Mouse (Mus musculus): Measurements from ENCODE around the gene Sfxn5. TPM values are rescaled to one million over a fixed set of nuclear protein-coding genes. Genes with fewer than 3 reads are reported as not detected.

Gene Sfxn5
- total and polyA plus RNA-seq, 2 experiments from 2014 or later, result 108 to 151 TPM

- TF ChIP-seq CTCF (IDR thresholded peaks at IDR 0.05; ENCODE audit: low read depth), result no peak
- no peak overlapping the region for H3K4me2 ChIP-seq (ENCODE audit: low read depth, low read length)
- no peak overlapping the region for H3K9ac ChIP-seq (replicated peaks; ENCODE audit: low read length)
- WGBS, result 55% methylated on average over 7 of the region's 7 CpGs
- no peak overlapping the region for H3K4me3 ChIP-seq (ENCODE audit: low read length)
- no peak for DNase-seq (ENCODE audit: low spot score)
- no peaks in the 10 kb centered on the region for H3K36me3 ChIP-seq (ENCODE audit: insufficient read depth, low read length)
- ATAC-seq, result no peak
- H3K27me3 ChIP-seq (ENCODE audit: insufficient read depth, low read length), result no peaks in the 10 kb centered on the region
- no peaks in the 10 kb centered on the region for H3K4me1 ChIP-seq (ENCODE audit: insufficient read depth, low read length)
- H3K9me3 ChIP-seq (ENCODE audit: low read length), result no peaks in the 10 kb centered on the region
- no peak overlapping the region for H3K27ac ChIP-seq
Observed at GRCm38 (mm10) chr6:85232836-85233623, 100.2 kb downstream of the Sfxn5 start.

- ATAC-seq (no peak), DNase-seq (ENCODE audit: low spot score) (no peak)
- Histone ChIP-seq H3K9ac (replicated peaks; ENCODE audit: low read length) (no peak overlapping the region), H3K9me3 (ENCODE audit: low read length) (no peaks in the 10 kb centered on the region), H3K27me3 (ENCODE audit: insufficient read depth, low read length) (no peaks in the 10 kb centered on the region), H3K27ac (no peak overlapping the region), H3K36me3 (ENCODE audit: insufficient read depth, low read length) (no peaks in the 10 kb centered on the region), H3K4me1 (ENCODE audit: insufficient read depth, low read length) (no peaks in the 10 kb centered on the region), H3K4me3 (ENCODE audit: low read length) (no peak overlapping the region), H3K4me2 (ENCODE audit: low read depth, low read length) (no peak overlapping the region)
- no peak for TF ChIP-seq CTCF (IDR thresholded peaks at IDR 0.05; ENCODE audit: low read depth)
- WGBS, result 42% methylated on average over 4 of the region's 4 CpGs
Observed at GRCm38 (mm10) chr6:85232045-85232444, 101.2 kb downstream of the Sfxn5 start.

GRCm38 (mm10) chr6:85231469-85231868, 101.8 kb downstream of the Sfxn5 start:
- 34% methylated on average over 6 of the region's 6 CpGs for WGBS
- no peak overlapping the region for H3K4me2 ChIP-seq (ENCODE audit: low read depth, low read length)

GRCm38 (mm10) chr6:85230762-85231161, 102.5 kb downstream of the Sfxn5 start:
- no peak overlapping the region for H3K9ac ChIP-seq (replicated peaks; ENCODE audit: low read length)
- no peaks in the 10 kb centered on the region for H3K4me1 ChIP-seq (ENCODE audit: insufficient read depth, low read length)
- H3K9me3 ChIP-seq (ENCODE audit: low read length), result no peaks in the 10 kb centered on the region
- H3K4me2 ChIP-seq (ENCODE audit: low read depth, low read length), result no peak overlapping the region
- no peak for ATAC-seq
- H3K4me3 ChIP-seq (ENCODE audit: low read length), result no peak overlapping the region
- WGBS, result 87% methylated on average over 3 of the region's 3 CpGs
- no peak for DNase-seq (ENCODE audit: low spot score)
- H3K27me3 ChIP-seq (ENCODE audit: insufficient read depth, low read length), result no peaks in the 10 kb centered on the region
- H3K36me3 ChIP-seq (ENCODE audit: insufficient read depth, low read length), result no peaks in the 10 kb centered on the region
- no peak overlapping the region for H3K27ac ChIP-seq
- TF ChIP-seq CTCF (IDR thresholded peaks at IDR 0.05; ENCODE audit: low read depth), result no peak

More at GRCm38 (mm10) chr6:85231469-85231868, 101.8 kb downstream of the Sfxn5 start:
- H3K9ac ChIP-seq (replicated peaks; ENCODE audit: low read length), result no peak overlapping the region
- H3K9me3 ChIP-seq (ENCODE audit: low read length), result no peaks in the 10 kb centered on the region
- H3K27me3 ChIP-seq (ENCODE audit: insufficient read depth, low read length), result no peaks in the 10 kb centered on the region
- H3K27ac ChIP-seq, result no peak overlapping the region
- no peak overlapping the region for H3K4me3 ChIP-seq (ENCODE audit: low read length)
- ATAC-seq, result no peak
- TF ChIP-seq CTCF (IDR thresholded peaks at IDR 0.05; ENCODE audit: low read depth), result no peak
- no peak for DNase-seq (ENCODE audit: low spot score)
- no peaks in the 10 kb centered on the region for H3K36me3 ChIP-seq (ENCODE audit: insufficient read depth, low read length)
- H3K4me1 ChIP-seq (ENCODE audit: insufficient read depth, low read length), result no peaks in the 10 kb centered on the region

GRCm38 (mm10) chr6:85227520-85227919, 105.7 kb downstream of the Sfxn5 start:
- Histone ChIP-seq H3K4me2 (ENCODE audit: low read depth, low read length) (no peak overlapping the region), H3K36me3 (ENCODE audit: insufficient read depth, low read length) (no peaks in the 10 kb centered on the region), H3K4me3 (ENCODE audit: low read length) (no peak overlapping the region), H3K4me1 (ENCODE audit: insufficient read depth, low read length) (peaks cover 3% of the 10 kb centered on the region; the same call in 1 of the 2 replicates), H3K9me3 (ENCODE audit: low read length) (no peaks in the 10 kb centered on the region), H3K27me3 (ENCODE audit: insufficient read depth, low read length) (no peaks in the 10 kb centered on the region), H3K9ac (replicated peaks; ENCODE audit: low read length) (no peak overlapping the region), H3K27ac (no peak overlapping the region)
- no peak for ATAC-seq
- no peak for TF ChIP-seq CTCF (IDR thresholded peaks at IDR 0.05; ENCODE audit: low read depth)
- no peak for DNase-seq (ENCODE audit: low spot score)
- 70% methylated on average over 2 of the region's 2 CpGs for WGBS

- ATAC-seq, result no peak
Observed at GRCm38 (mm10) chr6:85226570-85226969, 106.7 kb downstream of the Sfxn5 start.

GRCm38 (mm10) chr6:85224442-85224891, 108.8 kb downstream of the Sfxn5 start:
- 26% methylated on average over 15 of the region's 15 CpGs for WGBS
- DNase-seq (ENCODE audit: low spot score) (no peak), ATAC-seq (no peak)
- H3K36me3 ChIP-seq (ENCODE audit: insufficient read depth, low read length), result no peaks in the 10 kb centered on the region
- no peaks in the 10 kb centered on the region for H3K9me3 ChIP-seq (ENCODE audit: low read length)
- H3K27ac ChIP-seq, result no peak overlapping the region
- H3K4me3 ChIP-seq (ENCODE audit: low read length), result no peak overlapping the region
- peaks cover 3% of the 10 kb centered on the region; the same call in 1 of the 2 replicates for H3K4me1 ChIP-seq (ENCODE audit: insufficient read depth, low read length)
- no peak overlapping the region for H3K4me2 ChIP-seq (ENCODE audit: low read depth, low read length)
- no peaks in the 10 kb centered on the region for H3K27me3 ChIP-seq (ENCODE audit: insufficient read depth, low read length)
- no peak for TF ChIP-seq CTCF (IDR thresholded peaks at IDR 0.05; ENCODE audit: low read depth)
- H3K9ac ChIP-seq (replicated peaks; ENCODE audit: low read length), result no peak overlapping the region

More at GRCm38 (mm10) chr6:85226570-85226969, 106.7 kb downstream of the Sfxn5 start:
- DNase-seq (ENCODE audit: low spot score), result no peak
- WGBS, result 77% methylated on average over 9 of the region's 9 CpGs
- peaks cover 3% of the 10 kb centered on the region; the same call in 1 of the 2 replicates for H3K4me1 ChIP-seq (ENCODE audit: insufficient read depth, low read length)
- no peaks in the 10 kb centered on the region for H3K27me3 ChIP-seq (ENCODE audit: insufficient read depth, low read length)
- TF ChIP-seq CTCF (IDR thresholded peaks at IDR 0.05; ENCODE audit: low read depth), result no peak
- no peaks in the 10 kb centered on the region for H3K36me3 ChIP-seq (ENCODE audit: insufficient read depth, low read length)
- no peak overlapping the region for H3K4me2 ChIP-seq (ENCODE audit: low read depth, low read length)
- H3K9ac ChIP-seq (replicated peaks; ENCODE audit: low read length), result no peak overlapping the region
- H3K9me3 ChIP-seq (ENCODE audit: low read length), result no peaks in the 10 kb centered on the region
- H3K4me3 ChIP-seq (ENCODE audit: low read length), result no peak overlapping the region
- no peak overlapping the region for H3K27ac ChIP-seq

All from hindbrain, postnatal 0 days (tissue).